Mouse (Mus musculus) right cerebral cortex, postnatal 36 days (tissue): ENCODE data around the gene Tcf7l1.

Experiments used
- DNase-seq, 2 experiments: peaks; one replicate each; pipeline ENCODE4 v3.0.0; 2022; ENCODE audit warnings: low spot score in 2 of 2, mixed read lengths in 1 of 2

The Tcf7l1 gene

DNA sequence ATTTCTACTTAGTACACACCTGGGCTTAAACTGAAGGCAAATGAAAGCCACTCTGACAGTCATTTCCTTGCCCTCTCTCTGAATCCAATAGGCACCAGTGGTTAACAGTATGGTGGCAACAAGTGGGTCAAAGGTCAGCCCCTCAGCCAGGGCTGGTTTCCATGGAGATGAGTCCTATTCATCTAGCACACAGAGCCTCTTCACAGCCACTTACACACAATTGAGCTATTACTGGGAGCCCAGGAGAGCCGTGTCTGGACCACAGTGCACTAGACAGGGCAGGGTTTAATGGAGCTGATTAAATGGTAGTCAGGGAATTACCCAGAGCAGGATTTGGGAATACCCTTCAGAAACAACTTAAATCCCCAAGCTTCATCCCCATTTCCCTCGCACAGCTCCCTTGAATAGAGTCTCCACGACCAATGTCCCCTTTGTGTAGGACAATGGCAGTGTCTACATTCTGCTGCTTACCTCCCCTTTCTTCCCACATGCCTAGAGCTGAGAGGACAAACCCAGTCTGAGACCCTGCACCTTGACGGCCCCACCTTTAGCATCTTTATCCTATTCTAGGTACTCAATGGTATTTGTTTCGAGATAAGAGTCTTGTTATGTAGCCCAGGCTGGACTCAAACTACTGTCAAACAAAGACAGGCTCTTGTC lies 89.5 kb downstream of the Tcf7l1 start:
- DNase-seq: no peak

DNA sequence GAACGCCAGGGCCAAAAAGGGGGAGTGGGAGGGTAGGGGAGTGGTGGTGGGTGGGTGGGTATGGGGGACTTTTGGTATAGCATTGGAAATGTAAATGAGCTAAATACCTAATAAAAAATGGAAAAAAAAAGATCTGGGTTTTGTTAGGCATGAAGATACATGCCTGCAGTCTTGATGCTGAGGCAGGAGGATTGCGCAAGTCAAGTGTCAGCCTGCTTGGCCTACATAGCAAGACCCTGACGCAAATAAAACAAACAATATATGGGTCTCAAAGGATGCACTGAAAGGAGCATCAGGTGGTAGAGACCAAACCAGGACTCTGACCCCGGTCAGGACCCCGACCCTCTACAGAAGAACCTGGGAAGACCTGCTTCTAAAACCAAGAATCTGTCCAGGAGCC lies 90.5 kb downstream of the Tcf7l1 start:
- DNase-seq: no peak

DNA sequence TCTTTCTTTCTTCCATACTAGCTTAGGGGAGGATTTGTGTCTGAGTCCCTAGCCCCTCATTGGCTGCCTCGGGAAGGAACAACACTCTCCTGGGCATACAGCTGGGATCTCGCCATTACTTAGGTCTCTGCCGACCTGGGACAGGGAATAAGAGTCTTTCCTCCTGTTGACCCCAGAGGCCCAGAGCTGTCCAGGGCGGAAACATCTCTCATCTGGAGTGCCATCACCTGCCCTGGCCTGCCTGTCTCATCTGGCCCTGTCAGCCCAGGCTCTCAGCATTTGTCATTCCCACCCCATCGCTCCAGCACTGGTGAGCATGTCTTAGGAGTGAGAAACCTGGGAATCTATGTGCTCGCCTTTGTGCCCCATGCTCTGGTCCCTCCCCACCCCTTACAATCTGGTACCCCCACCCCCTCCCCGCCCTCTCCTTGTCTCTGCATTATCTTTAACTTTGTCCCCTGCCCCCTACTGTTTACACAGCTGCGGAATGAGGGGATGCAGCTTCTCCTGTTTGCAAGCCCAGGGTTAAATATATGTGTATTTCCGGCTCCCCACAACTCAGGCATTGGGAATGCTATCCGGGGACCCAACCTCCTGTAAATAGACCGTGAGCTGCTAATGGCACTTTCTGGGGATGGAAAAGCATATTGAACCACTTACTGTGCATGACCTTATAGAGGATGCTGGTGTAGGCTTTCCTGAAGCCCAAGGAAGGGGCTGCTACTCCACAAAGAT lies 92.3 kb downstream of the Tcf7l1 start:
- DNase-seq: no peak

DNA sequence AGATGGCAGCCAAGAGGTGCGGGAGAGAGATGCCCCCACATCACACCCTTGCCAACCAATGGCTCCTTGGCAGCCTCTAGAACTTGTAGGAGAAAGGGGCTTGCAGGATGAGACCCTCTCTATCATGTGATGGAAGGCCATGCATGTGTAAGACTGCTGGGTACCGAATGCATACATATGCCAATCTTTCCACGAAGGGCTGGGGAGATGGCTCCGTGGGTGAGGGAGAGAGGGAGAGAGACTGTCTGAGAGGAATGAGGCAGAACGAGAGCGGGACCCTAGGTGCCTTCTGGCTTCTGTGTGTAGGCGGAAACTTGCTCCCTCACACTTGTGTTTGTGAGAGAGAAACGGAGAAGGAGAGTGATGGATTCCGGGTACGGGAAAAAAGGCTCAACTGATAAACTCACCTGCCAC lies 94.3 kb downstream of the Tcf7l1 start:
- DNase-seq: no peak

DNA sequence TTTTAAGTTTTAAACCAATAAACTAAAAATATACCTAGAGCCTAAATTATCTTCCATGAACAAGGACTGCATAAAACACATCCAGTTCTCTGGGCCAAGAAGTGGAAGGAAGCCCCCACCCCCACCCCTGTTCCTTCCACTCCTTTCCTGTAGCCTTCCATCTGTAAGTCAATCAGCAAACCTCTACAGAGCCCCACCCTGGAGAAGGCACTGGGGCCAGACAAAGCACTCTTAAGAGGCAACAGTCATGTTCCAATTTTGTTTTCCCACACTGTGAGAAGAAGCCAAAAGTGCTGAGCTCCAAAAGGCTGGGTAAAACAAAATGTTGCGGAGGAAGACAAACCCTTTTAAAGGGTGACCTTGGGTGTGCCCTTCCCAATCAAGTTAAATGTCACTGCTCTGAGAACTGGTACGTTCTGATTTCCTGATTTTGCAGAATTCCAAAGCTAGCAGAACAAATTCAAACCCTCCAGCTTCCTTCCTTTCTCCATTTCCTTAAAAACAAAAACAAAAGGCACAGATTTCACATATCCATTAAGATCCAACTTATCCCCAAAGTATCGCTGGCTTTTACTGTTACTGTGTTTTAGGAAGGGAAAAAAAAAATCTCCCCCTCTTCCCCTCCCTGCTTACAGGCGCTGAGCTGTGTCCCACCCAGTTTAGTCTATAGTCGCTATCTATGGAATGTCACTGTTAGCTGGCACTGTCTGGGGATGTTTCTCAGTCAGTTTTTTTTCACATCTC lies 94.8 kb downstream of the Tcf7l1 start:
- DNase-seq: no peak

DNA sequence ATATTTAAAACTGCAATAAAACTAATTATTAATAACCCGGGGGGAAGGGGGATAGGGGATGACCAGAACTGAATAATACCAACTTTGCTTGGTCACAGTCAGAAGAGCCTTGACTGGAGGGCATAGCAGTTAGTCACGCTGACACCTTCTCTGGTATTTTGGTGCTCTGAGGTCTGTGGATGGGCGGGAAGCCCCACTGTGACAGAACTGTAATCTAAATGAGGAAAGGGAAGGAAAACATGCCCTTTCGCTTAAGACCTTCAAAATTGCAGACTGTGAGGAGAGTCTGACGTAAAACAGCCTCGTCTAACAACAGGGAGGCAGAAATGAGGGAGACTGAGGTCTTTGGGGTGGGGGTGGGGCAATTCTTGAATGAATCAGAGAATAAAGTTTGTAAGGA lies 96.6 kb downstream of the Tcf7l1 start:
- no peak for DNase-seq

DNA sequence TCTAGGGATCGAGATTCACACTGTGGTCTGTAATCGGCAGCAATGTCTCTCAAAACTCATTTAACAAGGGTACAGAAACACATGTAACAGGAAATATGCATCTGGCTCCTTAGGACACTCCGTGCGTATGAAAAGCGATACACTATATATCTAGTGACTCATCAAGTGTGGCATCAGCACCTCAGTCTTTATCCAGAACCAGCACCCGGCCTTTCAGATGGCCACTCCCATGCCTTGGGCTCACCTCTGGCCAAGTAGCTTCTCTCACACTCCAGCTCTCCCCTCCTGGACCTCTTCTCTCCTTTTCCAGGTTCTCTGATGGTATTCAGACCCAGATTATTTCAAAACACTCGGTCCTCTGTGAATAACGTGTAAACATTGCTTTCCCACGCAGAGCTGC lies 97.5 kb downstream of the Tcf7l1 start:
- no peak for DNase-seq

DNA sequence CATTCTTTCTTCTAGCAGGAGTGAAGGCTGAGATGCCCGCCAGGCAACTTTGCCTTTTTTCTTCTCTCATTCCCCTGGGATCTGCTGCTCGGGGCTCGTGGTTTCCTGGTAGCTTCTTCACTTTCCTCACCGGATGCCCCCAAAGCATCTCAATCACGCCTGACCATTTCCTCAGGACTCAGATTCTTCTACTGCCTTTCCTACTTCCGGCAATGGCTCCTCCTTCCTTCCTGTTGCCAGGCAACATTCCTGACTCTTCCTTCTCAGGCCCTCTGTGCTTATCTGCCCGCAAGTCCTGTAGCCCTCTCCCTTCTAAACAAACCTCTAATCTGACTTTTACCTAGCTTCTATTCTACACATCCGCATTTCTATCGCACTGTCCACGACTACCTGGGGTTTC lies 98.5 kb downstream of the Tcf7l1 start:
- DNase-seq: no peak

DNA sequence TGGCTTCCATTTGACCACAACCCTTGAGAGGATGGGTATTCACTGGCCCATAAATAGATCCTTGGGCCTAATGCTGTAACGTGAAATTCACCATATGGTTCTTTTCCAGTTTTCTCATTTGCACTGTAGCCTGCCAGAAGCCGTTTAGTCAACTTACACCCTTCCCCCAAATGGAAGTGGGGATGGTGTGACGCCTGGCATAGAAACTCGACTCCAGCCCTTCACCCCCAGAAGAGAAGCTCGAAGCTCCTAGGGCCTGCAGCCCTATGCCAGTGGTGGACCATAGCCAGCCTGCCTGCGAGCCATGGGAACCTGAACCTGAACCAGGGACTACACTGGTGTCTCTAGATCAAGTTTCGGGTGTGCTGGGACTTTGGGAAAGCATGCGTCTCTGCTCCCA lies 99.1 kb downstream of the Tcf7l1 start:
- no peak for DNase-seq

DNA sequence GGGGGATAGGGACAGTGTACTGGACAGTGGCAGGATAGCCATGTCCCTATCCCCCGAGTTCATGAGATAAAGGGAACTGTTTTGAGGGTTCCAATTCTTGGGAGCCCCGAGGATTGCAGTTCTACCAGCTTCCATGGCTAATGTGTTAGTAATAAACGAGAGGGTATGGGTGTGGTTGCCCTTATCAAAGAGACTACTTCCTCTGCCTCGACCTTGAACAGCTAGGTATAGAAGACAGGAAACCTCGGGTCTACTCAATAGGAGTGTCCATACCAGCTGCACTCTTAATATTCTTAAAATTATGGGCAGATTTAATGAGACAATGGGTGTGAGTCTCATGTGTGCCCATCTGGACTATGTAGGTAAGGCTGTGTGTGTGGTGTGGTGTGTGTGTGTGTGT lies 100.0 kb downstream of the Tcf7l1 start:
- no peak for DNase-seq

DNA sequence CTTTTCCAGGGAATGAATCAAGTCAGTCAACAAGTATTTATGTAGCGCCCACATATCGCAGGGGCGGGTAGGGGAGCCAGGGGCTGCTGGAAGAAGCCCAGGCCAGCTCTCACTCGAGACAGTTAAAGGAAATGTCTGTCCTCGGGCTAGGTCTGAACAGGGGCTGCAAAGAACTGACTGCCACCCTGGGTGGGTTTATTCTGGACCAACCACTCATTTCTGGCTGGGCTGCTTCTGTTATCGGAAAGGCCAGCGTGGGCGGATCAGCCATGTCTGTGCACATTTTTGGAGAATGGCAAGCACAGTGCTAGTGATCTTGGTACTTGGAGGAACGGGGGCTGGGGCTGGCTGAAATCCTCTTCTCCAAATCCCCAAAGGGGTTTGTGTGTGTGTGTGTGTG lies 103.9 kb downstream of the Tcf7l1 start:
- DNase-seq: peak in 1 of 2 experiments; percentile 22

DNA sequence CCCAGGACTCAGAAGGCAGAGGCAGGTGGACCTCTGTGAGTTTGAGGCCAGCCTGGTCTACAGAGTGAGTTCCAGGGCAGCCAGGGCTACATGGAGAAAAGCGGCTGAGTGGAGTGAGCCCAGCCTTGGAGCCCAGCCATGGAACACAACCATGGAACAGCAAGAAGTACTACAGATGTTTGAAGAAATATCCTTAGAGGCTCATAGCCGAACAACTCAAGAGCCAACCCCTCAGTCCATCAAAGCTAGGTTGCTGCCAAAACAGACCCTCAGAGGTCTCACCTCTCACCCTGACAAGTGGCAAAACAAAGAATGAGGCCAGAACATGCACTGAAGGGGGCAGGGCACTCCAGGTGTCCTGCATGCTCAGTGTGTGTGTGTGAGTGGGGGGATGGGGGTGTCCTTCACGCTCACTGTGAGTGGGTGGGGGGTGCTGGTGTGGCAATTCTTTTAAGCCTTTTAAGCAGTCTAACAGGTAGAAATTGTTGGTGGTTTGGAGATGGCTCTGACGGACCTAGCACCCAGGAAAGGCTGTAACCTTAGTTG lies 104.7 kb downstream of the Tcf7l1 start:
- DNase-seq: no peak

DNA sequence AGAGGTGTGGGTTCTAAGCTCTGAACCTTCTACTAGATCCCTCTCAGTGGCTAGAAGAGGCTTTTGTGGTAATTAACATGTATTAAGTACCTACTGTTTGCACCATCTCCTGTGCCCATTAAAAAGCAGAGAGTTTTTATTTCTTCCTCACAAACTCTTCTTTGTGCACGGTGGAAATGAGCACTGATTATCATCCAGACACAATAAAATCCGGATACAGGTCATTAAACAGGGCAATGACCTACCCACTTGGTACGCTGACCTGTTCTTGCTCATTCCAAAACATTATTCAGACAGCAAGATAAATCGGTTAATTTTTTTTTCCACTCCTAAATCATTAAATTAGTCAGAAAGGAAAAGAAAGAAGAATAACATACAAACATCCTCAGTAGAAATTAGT lies 106.8 kb downstream of the Tcf7l1 start:
- no peak for DNase-seq

DNA sequence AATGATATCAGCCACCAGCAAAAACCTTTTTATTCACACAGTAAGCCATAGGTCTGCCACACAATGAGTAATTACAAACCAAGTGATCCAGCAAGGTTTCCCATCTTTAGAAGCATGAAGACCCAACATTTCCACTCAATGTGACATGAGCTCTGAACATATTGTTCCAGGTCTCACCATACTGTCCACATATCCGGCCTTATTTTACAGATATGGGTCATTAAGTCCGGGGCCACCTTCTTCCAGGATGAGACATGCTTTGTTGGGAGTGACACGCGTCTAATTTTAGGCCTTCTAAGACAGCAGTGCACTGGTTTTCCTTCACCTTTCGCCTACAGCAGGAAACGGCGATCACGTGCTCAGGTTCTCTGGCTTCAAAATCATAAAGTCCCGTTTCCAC lies 108.1 kb downstream of the Tcf7l1 start:
- DNase-seq: no peak

DNA sequence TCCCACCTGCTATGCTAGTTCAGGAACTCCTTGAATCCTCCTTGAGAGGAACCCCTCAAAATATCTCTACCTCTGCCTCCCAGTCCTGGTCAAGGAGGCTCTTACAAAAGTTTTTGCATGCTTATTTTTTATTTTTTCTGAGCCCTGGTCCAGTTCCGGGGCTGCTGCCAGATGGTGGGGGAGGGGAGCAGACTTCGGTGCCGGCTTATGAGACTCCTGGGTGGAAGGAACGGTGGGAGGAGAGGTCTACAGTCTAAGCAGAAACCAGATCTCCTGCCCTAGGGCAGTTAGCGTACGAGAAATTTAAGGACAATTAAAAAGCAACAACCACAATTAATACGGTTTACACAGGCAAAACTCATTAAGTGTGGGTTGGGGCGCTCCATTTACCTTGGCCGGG lies 110.4 kb downstream of the Tcf7l1 start:
- no peak for DNase-seq

DNA sequence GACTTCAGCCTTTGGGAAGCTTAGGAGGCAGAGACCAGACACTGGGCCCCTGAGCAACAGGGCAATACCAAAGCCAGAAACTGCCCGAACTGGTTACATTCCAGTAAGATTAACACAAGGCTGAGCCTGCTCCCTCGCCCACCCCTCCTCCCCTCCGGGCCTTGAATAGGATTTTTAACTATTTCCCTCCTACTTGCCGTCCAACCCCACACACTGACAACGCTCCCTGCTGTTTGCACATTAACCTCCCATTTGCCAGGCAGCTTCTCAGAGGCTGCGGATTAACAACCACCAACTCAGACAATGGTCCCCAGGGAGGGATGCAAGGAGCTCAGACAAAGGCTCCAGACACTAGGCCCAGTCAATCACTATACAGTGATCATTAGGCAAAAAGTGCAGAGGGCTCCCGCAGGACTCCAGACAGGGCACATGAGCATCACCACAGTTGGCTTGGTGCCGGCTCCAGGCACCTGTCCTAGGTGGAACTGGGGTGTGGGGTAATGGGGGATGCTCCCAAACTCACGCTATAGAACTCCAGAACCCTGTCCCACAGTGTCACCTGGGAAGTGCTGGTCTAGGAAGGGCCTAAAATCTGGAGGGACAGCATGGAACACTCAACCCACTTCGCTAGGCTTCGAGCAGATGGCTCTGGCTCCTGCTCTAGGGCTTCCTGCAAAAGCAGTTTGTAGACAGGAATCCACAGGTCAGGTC lies 111.4 kb downstream of the Tcf7l1 start:
- no peak for DNase-seq

DNA sequence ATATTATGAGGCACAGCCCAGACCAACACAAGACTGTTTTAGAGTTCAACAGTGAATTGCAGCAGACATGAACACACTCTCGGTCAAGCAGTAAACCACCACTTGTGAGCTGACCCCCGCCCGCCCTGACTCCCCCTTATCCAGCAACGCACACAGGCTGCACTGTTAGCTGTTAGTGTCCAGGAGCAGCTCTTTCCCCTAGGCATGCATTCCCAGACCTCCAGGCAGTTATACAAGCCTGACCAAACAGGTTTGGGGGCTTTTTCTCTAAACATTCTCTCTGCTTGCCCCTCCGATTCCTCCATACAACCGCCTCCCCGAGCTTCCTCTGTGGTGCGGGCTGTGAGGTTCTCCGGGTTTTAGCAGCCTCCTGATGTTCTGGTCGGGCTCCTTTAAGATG lies 112.0 kb downstream of the Tcf7l1 start:
- DNase-seq: no peak

DNA sequence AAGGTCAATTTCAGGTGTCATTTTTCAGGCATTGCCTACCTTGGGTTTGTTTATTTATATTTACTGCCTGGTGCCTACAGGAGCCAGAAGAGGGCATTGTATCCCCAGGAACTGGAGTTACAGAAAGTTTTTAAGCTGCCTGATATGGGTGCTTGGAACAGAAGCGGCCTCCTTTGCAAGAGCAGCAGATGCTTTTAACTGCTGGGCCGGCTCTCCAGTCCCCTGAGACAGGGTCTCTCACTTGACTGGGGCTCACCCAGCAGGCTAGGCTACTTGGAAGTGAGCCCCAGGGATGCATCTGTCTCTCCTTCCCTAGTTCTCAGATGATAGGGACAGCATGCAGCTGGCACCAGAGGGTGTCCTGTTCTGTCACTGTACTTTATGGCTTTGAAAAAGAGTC lies 112.7 kb downstream of the Tcf7l1 start:
- DNase-seq: no peak

DNA sequence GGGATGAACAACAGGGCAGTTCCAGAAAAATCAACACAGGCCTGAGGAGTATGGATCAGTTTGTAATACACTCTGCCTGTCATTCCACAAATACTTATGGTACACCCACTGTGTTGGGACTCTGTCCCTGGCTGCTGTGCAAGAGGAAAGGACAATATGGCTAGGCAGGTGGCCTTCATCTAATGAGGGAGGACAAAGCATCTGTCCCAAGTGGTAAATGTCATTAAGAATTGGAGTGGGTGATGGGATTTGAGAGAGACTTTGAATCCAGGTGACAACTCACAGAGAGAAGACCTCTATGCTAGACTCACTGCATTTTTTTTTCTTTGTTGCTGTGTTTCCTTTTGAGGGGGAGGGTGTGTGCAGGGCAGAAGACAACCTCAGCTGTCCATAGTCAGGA lies 115.3 kb downstream of the Tcf7l1 start:
- DNase-seq: no peak

DNA sequence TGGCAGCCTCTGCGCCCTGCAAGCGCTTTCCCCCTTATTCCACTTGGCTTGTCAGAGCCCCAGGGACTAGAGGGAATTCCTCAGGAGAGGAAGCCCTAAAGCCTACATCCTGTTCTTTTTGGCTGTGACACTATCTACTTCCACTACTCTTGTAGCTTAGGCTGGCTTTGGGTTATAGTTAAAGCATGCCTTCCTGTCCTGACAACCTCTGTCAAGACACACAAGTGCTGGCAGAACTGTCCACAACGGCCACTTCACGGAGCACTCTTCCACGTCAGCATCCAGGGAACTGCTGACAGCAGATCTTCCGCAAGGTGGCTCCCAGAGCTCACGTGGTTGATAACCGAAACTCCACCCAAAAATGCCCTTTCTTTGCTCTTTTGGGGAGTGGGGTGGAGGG lies 117.9 kb downstream of the Tcf7l1 start:
- DNase-seq: no peak

DNA sequence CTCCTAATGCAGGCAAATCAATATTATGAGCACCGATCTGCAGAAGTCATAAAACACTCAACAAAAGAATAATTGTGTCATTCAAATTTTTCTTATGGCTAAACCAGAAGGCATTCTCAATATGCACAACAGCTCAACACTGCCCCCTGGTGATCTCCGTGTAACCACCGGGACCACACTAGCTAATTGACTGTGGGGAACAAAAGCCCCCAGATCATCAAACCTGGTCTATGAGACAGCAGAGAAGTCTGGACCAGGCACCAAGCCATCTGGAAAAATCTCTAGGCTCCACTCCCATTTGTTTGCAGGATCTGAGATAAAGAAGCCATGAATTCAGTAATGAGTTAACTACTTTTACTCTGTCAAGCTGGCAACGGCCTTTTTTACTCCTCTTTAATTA lies 122.0 kb downstream of the Tcf7l1 start:
- no peak for DNase-seq

DNA sequence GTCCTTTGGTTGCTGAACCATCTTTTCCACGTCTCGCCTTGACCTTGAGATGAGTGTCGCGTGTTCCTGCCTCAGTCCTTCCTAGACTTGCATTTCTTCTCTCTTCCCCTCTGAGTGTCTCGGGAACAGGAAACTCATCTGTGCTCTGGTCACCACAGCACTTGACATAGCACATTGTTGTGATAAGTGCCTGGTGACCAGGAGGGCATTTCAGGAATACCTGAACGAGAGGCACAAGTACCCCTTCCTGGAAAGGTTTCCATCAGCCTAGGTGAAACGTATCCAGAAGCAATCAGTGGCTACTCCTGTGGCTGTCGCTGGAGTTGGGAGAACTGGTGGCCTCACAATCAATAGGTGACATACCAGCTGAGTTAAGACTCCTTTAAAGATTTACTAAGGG lies 124.8 kb downstream of the Tcf7l1 start:
- no peak for DNase-seq
